Mouse (Mus musculus) embryonic facial prominence, embryonic 12.5 days (tissue): ENCODE measurements around the gene Pomc. TPM values are rescaled to one million over a fixed set of nuclear protein-coding genes. Genes with fewer than 3 reads are reported as not detected.
"Not testable (repeated sequence)": the region's sequence is repeated elsewhere in the genome, so short reads cannot be mapped to it uniquely, and the experiment has no call there.

Experiments used
- ATAC-seq: fragments of 200-750 bp; cut with Nextera tagmentation; 2 replicates; pipeline ENCODE4 v1.8.0; 2017; ENCODE audit not compliant: insufficient number of reproducible peaks, insufficient read depth, low FRiP score, low TSS enrichment
- H3K27ac ChIP-seq: fragments of 300-500 bp; sonication (generic); 2 replicates; pipeline ENCODE4 v1.5.1; 2016; ENCODE audit warnings: mild to moderate bottlenecking
- H3K27me3 ChIP-seq: fragments of 300-500 bp; sonication (generic); 2 replicates; pipeline ENCODE4 v1.6.1; 2016; ENCODE audit warnings: mild to moderate bottlenecking, moderate library complexity
- H3K36me3 ChIP-seq: fragments of 300-500 bp; sonication (generic); 2 replicates; pipeline ENCODE4 v1.6.1; 2016; ENCODE audit warnings: mild to moderate bottlenecking
- H3K4me1 ChIP-seq: fragments of 300-500 bp; sonication (generic); 2 replicates; pipeline ENCODE4 v1.6.1; 2016
- H3K4me2 ChIP-seq: fragments of 300-500 bp; sonication (generic); replicated peaks from 2 replicates; pipeline ENCODE4 v1.6.1; 2016; ENCODE audit warnings: mild to moderate bottlenecking, moderate library complexity
- H3K4me3 ChIP-seq: fragments of 300-500 bp; sonication (generic); 2 replicates; pipeline ENCODE4 v1.5.1; 2016; ENCODE audit warnings: mild to moderate bottlenecking
- H3K9ac ChIP-seq: fragments of 300-500 bp; sonication (generic); 2 replicates; pipeline ENCODE4 v1.6.1; 2016; ENCODE audit warnings: mild to moderate bottlenecking, moderate library complexity
- H3K9me3 ChIP-seq: fragments of 300-500 bp; sonication (generic); 2 replicates; pipeline ENCODE4 v1.6.1; 2016; ENCODE audit warnings: mild to moderate bottlenecking, moderate library complexity
- WGBS: fragments of 180-500 bp; shearing (Covaris S2); methylation state at CpG from one replicate; pipeline ENCODE4 v1.1.7; 2016; 5-methylcytosine and 5-hydroxymethylcytosine counted together
- polyA plus RNA-seq: library from polyadenylated mRNA; unstranded; fragments of >200 nt; fragmentation: Nextera tagmentation; extraction: Ambion mirVana; gene quantifications from 2 replicates; pipeline ENCODE4 v1.2.1, GENCODE M21; 2016

Pomc gene
- polyA plus RNA-seq, 1 experiment from 2014 or later, result 8.5 TPM

GRCm38 (mm10) chr12:3973169-3973568, 18.4 kb downstream of the Pomc start:
- H3K4me3 ChIP-seq, H3K27ac ChIP-seq, H3K9me3 ChIP-seq, H3K4me1 ChIP-seq, H3K4me2 ChIP-seq, ATAC-seq, H3K9ac ChIP-seq, H3K27me3 ChIP-seq: not testable (repeated sequence)
- 92% methylated on average over 6 of the region's 6 CpGs for WGBS
- peaks cover 33% of the 10 kb centered on the region for H3K36me3 ChIP-seq

DNA sequence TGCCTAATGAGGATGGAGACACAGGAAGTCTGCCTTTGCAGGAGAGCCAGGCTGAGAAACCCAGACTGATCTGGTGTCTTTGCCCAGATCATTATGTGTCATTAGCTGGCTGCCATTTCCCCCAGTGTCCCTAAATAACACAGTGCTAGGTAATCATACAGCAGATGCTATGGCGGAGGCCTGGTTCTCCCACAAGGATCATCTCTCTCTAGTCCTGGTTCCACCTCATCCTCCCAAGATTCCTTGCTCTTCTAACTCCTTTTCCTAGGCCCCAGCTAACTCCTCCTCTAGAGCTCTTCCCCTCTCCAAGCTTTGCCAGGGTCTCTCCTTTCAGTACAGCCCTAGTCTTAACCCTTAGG, 26.2 kb downstream of the Pomc start:
- 29% methylated on average over 1 of the region's 1 CpGs for WGBS
- H3K27ac ChIP-seq, result no peak overlapping the region
- peaks cover 6% of the 10 kb centered on the region for H3K36me3 ChIP-seq
- peak overlapping the region; percentile 89 for H3K4me2 ChIP-seq
- H3K9me3 ChIP-seq, result no peaks in the 10 kb centered on the region
- H3K9ac ChIP-seq, result no peak overlapping the region
- ATAC-seq, result no peak; the same call in 1 of the 2 replicates
- peak overlapping the region; percentile 47; the same call in 1 of the 2 replicates for H3K4me3 ChIP-seq
- H3K4me1 ChIP-seq, result 0 out of 2 replicates have a peak, but pooled peaks cover 13% of the 10 kb centered on the region
- H3K27me3 ChIP-seq, result peaks cover 8% of the 10 kb centered on the region; the same call in 1 of the 2 replicates

- Histone ChIP-seq H3K4me1 (0 out of 2 replicates have a peak, but pooled peaks cover 13% of the 10 kb centered on the region), H3K36me3 (peaks cover 4% of the 10 kb centered on the region), H3K27ac (no peak overlapping the region), H3K4me3 (peak overlapping the region; percentile 47), H3K9ac (peak overlapping the region; percentile 50), H3K4me2 (peak overlapping the region; percentile 89), H3K27me3 (peaks cover 8% of the 10 kb centered on the region; the same call in 1 of the 2 replicates), H3K9me3 (no peaks in the 10 kb centered on the region)
- ATAC-seq, result peak; percentile 91
- under 1% methylated on average over 40 of the region's 41 CpGs for WGBS
These were observed 26.8 kb downstream of the Pomc start for GRCm38 (mm10) chr12:3981350-3982131.

GRCm38 (mm10) chr12:3982257-3982656, 27.5 kb downstream of the Pomc start:
- no peak overlapping the region for H3K27ac ChIP-seq
- peaks cover 8% of the 10 kb centered on the region; the same call in 1 of the 2 replicates for H3K27me3 ChIP-seq
- H3K9ac ChIP-seq, result peak overlapping the region; percentile 50; the same call in 1 of the 2 replicates
- no peaks in the 10 kb centered on the region for H3K9me3 ChIP-seq
- no peaks in the 10 kb centered on the region for H3K36me3 ChIP-seq
- no peak for ATAC-seq
- 16% methylated on average over 6 of the region's 6 CpGs for WGBS
- H3K4me1 ChIP-seq, result 0 out of 2 replicates have a peak, but pooled peaks cover 13% of the 10 kb centered on the region
- peak overlapping the region; percentile 89 for H3K4me2 ChIP-seq
- H3K4me3 ChIP-seq, result peak overlapping the region; percentile 47

- 0% methylated on average over 1 of the region's 1 CpGs for WGBS
- no peak for ATAC-seq
- H3K4me3 ChIP-seq, result no peak overlapping the region
These were observed 29.0 kb downstream of the Pomc start for GRCm38 (mm10) chr12:3983736-3984135.

GRCm38 (mm10) chr12:3984446-3984845, 29.7 kb downstream of the Pomc start:
- no peak overlapping the region for H3K4me2 ChIP-seq
- H3K9me3 ChIP-seq, result no peaks in the 10 kb centered on the region
- no peak for ATAC-seq
- H3K4me1 ChIP-seq, result 0 out of 2 replicates have a peak, but pooled peaks cover 13% of the 10 kb centered on the region
- H3K36me3 ChIP-seq, result no peaks in the 10 kb centered on the region
- no peak overlapping the region for H3K4me3 ChIP-seq
- H3K27me3 ChIP-seq, result peaks cover 8% of the 10 kb centered on the region; the same call in 1 of the 2 replicates
- WGBS, result 81% methylated on average over 9 of the region's 9 CpGs
- no peak overlapping the region for H3K9ac ChIP-seq
- no peak overlapping the region for H3K27ac ChIP-seq

More at GRCm38 (mm10) chr12:3983736-3984135, 29.0 kb downstream of the Pomc start:
- 0 out of 2 replicates have a peak, but pooled peaks cover 13% of the 10 kb centered on the region for H3K4me1 ChIP-seq
- H3K27ac ChIP-seq, result no peak overlapping the region
- H3K36me3 ChIP-seq, result no peaks in the 10 kb centered on the region
- peaks cover 8% of the 10 kb centered on the region; the same call in 1 of the 2 replicates for H3K27me3 ChIP-seq
- H3K9ac ChIP-seq, result no peak overlapping the region
- H3K9me3 ChIP-seq, result no peaks in the 10 kb centered on the region
- H3K4me2 ChIP-seq, result no peak overlapping the region

- 62% methylated on average over 2 of the region's 2 CpGs for WGBS
- Histone ChIP-seq H3K27ac (no peak overlapping the region), H3K4me2 (no peak overlapping the region), H3K9ac (no peak overlapping the region), H3K36me3 (no peaks in the 10 kb centered on the region), H3K27me3 (no peaks in the 10 kb centered on the region), H3K4me3 (no peak overlapping the region), H3K4me1 (no peaks in the 10 kb centered on the region), H3K9me3 (no peaks in the 10 kb centered on the region)
- ATAC-seq, result no peak
These were observed 35.2 kb downstream of the Pomc start for GRCm38 (mm10) chr12:3989943-3990342.

GRCm38 (mm10) chr12:3991047-3991446, 36.3 kb downstream of the Pomc start:
- Histone ChIP-seq H3K9ac (no peak overlapping the region), H3K4me1 (no peaks in the 10 kb centered on the region), H3K36me3 (no peaks in the 10 kb centered on the region), H3K4me2 (no peak overlapping the region), H3K27me3 (no peaks in the 10 kb centered on the region), H3K9me3 (no peaks in the 10 kb centered on the region), H3K4me3 (no peak overlapping the region), H3K27ac (no peak overlapping the region)
- no peak for ATAC-seq
- 85% methylated on average over 3 of the region's 3 CpGs for WGBS

DNA sequence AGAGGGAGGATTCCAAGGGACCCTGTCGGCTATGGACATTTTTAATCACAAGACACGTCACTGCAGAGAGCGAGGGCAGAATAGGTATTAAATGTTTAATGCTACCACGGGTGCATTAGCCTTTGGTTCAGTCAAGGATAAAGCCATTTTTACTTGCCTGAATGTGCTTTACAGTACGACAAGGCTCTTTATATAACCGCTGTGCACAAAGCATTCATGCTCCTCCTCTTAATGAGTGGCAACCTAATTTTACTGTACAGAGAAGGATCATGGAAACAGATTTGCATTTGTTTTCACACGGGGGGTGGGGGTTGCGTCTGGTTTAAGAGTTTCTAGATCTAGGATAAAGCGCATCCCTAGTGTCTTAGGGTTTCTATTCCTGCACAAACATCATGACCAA, 42.0 kb downstream of the Pomc start:
- H3K4me1 ChIP-seq, result no peaks in the 10 kb centered on the region
- H3K27me3 ChIP-seq, result no peaks in the 10 kb centered on the region
- no peak overlapping the region for H3K9ac ChIP-seq
- no peak overlapping the region for H3K4me2 ChIP-seq
- ATAC-seq, result no peak
- 85% methylated on average over 9 of the region's 9 CpGs for WGBS
- no peaks in the 10 kb centered on the region for H3K36me3 ChIP-seq
- H3K4me3 ChIP-seq, result no peak overlapping the region
- no peak overlapping the region for H3K27ac ChIP-seq
- H3K9me3 ChIP-seq, result no peaks in the 10 kb centered on the region

DNA sequence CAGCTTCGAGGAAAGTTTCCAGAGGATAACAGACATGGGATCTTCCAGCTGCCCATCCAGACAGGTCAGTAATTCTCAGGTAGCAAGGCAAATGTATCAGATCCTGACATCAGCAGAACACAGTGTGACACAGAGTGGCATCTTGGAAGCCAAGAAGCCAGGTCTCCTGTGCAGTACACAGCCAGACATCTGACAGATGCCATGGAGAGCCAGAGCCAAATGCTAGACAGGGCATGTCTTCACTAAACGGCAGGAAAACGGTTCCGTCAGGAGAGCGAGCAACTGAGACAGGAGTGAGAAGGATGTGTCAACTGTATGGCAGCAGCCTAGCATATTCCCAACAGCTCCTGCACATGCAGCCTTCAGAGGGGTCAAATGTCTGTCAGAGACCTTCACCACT, 45.7 kb downstream of the Pomc start:
- Histone ChIP-seq H3K9me3 (no peaks in the 10 kb centered on the region), H3K4me1 (no peaks in the 10 kb centered on the region), H3K9ac (no peak overlapping the region), H3K27me3 (no peaks in the 10 kb centered on the region), H3K4me3 (no peak overlapping the region), H3K4me2 (no peak overlapping the region), H3K36me3 (no peaks in the 10 kb centered on the region), H3K27ac (no peak overlapping the region)
- 92% methylated on average over 5 of the region's 5 CpGs for WGBS
- ATAC-seq, result no peak

GRCm38 (mm10) chr12:4004648-4005047, 49.9 kb downstream of the Pomc start:
- Histone ChIP-seq H3K27ac (no peak overlapping the region), H3K9ac (no peak overlapping the region), H3K4me3 (no peak overlapping the region), H3K4me2 (no peak overlapping the region), H3K27me3 (no peaks in the 10 kb centered on the region), H3K9me3 (no peaks in the 10 kb centered on the region), H3K36me3 (no peaks in the 10 kb centered on the region), H3K4me1 (peaks cover 16% of the 10 kb centered on the region)
- WGBS, result 32% methylated on average over 6 of the region's 6 CpGs
- no peak for ATAC-seq

DNA sequence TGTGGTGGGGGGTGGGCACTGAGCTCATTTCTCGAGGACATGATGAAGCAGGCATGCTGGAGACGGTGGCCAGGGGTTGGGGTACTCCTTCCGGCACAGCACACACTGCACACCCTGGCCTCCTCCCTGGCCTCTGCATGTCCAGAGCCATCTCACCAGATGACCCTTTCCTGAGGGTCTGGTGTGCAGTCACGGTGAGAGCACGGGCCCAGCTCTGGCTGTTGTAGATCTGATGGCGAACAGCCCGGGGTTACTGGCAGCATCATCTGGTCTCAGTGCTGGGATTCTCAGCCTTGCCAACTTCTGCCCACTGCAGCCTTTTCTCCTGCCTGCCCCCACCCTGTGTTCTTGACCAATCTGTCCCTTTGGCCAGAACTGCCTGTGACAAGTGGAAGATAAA, 51.3 kb downstream of the Pomc start:
- Histone ChIP-seq H3K36me3 (no peaks in the 10 kb centered on the region), H3K4me1 (peaks cover 16% of the 10 kb centered on the region), H3K27me3 (no peaks in the 10 kb centered on the region), H3K9me3 (no peaks in the 10 kb centered on the region), H3K4me3 (no peak overlapping the region), H3K9ac (no peak overlapping the region), H3K4me2 (no peak overlapping the region), H3K27ac (no peak overlapping the region)
- ATAC-seq, result no peak
- 88% methylated on average over 7 of the region's 7 CpGs for WGBS
